Mouse (Mus musculus) cerebellum, adult 2 months (tissue): ENCODE data around the gene Cyp2c23. TPM values are rescaled to one million over a fixed set of nuclear protein-coding genes. Genes with fewer than 3 reads are reported as not detected.

Experiments used
- DNase-seq, 2 experiments: peaks; one replicate each; pipeline ENCODE4 v3.0.0; 2021
- H3K27ac ChIP-seq: fragments of 200-500 bp; 2 replicates; pipeline ENCODE4 v1.5.1; 2012; ENCODE audit warnings: low read length, control low read depth, inconsistent platforms; ENCODE audit not compliant: insufficient read depth
- H3K27me3 ChIP-seq: fragments of 200-500 bp; 2 replicates; pipeline ENCODE4 v1.6.1; 2012; ENCODE audit warnings: inconsistent platforms, mild to moderate bottlenecking, low read length, moderate library complexity; ENCODE audit not compliant: control insufficient read depth, insufficient read depth
- H3K4me1 ChIP-seq: fragments of 200-500 bp; 2 replicates; pipeline ENCODE4 v1.6.1; 2011; ENCODE audit warnings: low read length; ENCODE audit not compliant: control insufficient read depth, insufficient read depth
- H3K4me3 ChIP-seq: fragments of 200-500 bp; replicated peaks from 2 replicates; pipeline ENCODE3; 2011; ENCODE audit warnings: mild to moderate bottlenecking, low read depth, low read length, control low read depth; ENCODE audit not compliant: insufficient read depth
- CTCF ChIP-seq: fragments of 200-500 bp; IDR thresholded peaks from 2 replicates; pipeline ENCODE4 v1.5.1; 2011; ENCODE audit warnings: low read depth, mild to moderate bottlenecking, control low read depth, low read length, moderate library complexity, borderline replicate concordance; ENCODE audit not compliant: insufficient read depth
- POLR2A ChIP-seq: fragments of 200-500 bp; IDR thresholded peaks from 2 replicates; pipeline ENCODE4 v1.6.1; 2011; ENCODE audit warnings: low read length, control low read depth, borderline replicate concordance; ENCODE audit not compliant: insufficient read depth
- WGBS: fragments of 180-500 bp; shearing (Covaris S2); methylation state at CpG from one replicate; pipeline ENCODE4 v1.1.7; 2018; 5-methylcytosine and 5-hydroxymethylcytosine counted together
- polyA plus RNA-seq: library from polyadenylated mRNA; depleted of rRNA; stranded (reverse); fragments of >200 nt; gene quantifications from 2 replicates; pipeline ENCODE4 v1.2.3, GENCODE M21; 2012; rRNA removed

Gene Cyp2c23
- polyA plus RNA-seq = not detected in 2 replicates

GRCm38 (mm10) chr19:44028972-44029371 lies at the start of gene Cyp2c23:
Cyp2c23 (minus strand) TSS chr19:44029208.
- no peak within 1 kb of the TSS for H3K27ac ChIP-seq
- H3K27me3 ChIP-seq = no peaks in the 10 kb centered on the region
- H3K4me3 ChIP-seq = no peak within 1 kb of the TSS
- 71% methylated on average over 8 of the region's 8 CpGs for WGBS
- no peak for TF ChIP-seq CTCF
- TF ChIP-seq POLR2A = no peak
- DNase-seq = no peak
- no peaks in the 10 kb centered on the region for H3K4me1 ChIP-seq

DNA sequence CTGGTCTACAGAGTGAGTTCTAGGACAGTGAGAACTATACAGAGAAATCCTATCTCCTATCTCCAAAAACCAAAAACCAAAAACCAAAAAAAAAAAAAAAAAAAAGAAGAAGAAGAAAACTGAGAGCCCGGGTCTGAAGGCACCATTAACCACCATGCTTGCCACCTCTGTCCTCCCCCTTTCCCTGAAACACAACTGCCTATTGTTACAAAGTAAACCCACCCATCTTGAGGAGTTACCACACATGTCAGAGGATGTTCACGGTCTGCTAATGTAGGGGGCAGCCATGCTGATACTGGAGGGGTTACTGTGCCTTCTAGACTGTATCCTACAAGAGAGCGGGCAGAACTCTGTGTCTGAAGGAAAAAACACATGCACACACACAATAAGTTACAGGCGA lies 48.0 kb upstream of the Cyp2c23 start:
- Histone ChIP-seq H3K4me1 (no peaks in the 10 kb centered on the region), H3K27me3 (no peaks in the 10 kb centered on the region), H3K27ac (no peak overlapping the region), H3K4me3 (no peak overlapping the region)
- TF ChIP-seq CTCF (no peak), POLR2A (no peak)
- WGBS = 85% methylated on average over 4 of the region's 4 CpGs
- DNase-seq = no peak

DNA sequence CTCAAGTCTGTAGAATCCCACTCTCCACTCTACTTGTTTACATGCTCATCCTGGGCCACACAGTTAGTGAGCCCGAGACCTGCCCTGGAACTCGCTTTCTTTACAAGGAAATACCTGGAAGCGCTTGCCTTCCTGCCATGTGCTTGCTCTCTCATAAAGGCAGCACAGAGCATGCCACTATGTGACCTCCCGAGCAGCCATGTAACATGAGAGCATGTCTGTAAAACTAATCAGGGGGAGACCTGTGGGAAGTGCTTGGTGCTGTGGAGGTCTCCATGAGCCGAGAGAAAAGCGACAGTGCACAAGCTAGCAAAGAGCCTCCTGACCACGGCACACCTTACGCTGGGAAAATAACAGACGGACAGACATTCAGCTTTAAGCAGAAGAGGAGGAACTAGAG lies 47.4 kb upstream of the Cyp2c23 start:
- H3K4me1 ChIP-seq = no peaks in the 10 kb centered on the region
- H3K27me3 ChIP-seq = no peaks in the 10 kb centered on the region
- H3K4me3 ChIP-seq = no peak overlapping the region
- H3K27ac ChIP-seq = no peak overlapping the region
- no peak for DNase-seq
- 92% methylated on average over 9 of the region's 9 CpGs for WGBS
- TF ChIP-seq CTCF (no peak), POLR2A (no peak)

GRCm38 (mm10) chr19:44074986-44075385 lies 46.0 kb upstream of the Cyp2c23 start:
- no peak for DNase-seq
- H3K27me3 ChIP-seq = no peaks in the 10 kb centered on the region
- H3K27ac ChIP-seq = no peak overlapping the region
- no peak overlapping the region for H3K4me3 ChIP-seq
- no peaks in the 10 kb centered on the region for H3K4me1 ChIP-seq
- TF ChIP-seq POLR2A (no peak), CTCF (no peak)
- WGBS = 78% methylated on average over 11 of the region's 11 CpGs

- no peak for TF ChIP-seq CTCF
Measured at GRCm38 (mm10) chr19:44071166-44071565, 42.2 kb upstream of the Cyp2c23 start.

DNA sequence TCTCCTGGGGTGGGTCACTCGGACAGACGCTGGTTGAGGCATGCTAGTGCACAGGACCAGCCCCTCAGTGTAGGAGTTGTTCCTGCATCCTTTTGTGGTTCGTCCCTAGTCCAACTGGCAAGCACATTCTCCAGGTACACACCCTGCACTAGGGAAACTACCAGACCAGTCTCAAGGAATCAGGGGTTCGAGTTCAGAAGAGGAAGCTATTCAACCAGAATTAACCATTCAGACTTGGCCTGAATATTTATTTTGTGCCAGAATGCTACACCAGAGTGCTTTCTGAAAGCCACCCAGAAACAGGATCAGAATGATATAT lies 40.9 kb upstream of the Cyp2c23 start:
- no peak for TF ChIP-seq CTCF
- no peak; the same call in 1 of the 2 replicates for TF ChIP-seq POLR2A
- Histone ChIP-seq H3K4me3 (peak overlapping the region; percentile 55), H3K27me3 (no peaks in the 10 kb centered on the region), H3K27ac (peak overlapping the region; percentile 2; the same call in 1 of the 2 replicates), H3K4me1 (no peaks in the 10 kb centered on the region)
- 2% methylated on average over 4 of the region's 4 CpGs for WGBS
- DNase-seq = no peak

More at GRCm38 (mm10) chr19:44071166-44071565, 42.2 kb upstream of the Cyp2c23 start:
- WGBS = 58% methylated on average over 5 of the region's 5 CpGs
- H3K4me1 ChIP-seq = no peaks in the 10 kb centered on the region
- H3K4me3 ChIP-seq = no peak overlapping the region
- no peak for DNase-seq
- H3K27ac ChIP-seq = no peak overlapping the region
- H3K27me3 ChIP-seq = no peaks in the 10 kb centered on the region

DNA sequence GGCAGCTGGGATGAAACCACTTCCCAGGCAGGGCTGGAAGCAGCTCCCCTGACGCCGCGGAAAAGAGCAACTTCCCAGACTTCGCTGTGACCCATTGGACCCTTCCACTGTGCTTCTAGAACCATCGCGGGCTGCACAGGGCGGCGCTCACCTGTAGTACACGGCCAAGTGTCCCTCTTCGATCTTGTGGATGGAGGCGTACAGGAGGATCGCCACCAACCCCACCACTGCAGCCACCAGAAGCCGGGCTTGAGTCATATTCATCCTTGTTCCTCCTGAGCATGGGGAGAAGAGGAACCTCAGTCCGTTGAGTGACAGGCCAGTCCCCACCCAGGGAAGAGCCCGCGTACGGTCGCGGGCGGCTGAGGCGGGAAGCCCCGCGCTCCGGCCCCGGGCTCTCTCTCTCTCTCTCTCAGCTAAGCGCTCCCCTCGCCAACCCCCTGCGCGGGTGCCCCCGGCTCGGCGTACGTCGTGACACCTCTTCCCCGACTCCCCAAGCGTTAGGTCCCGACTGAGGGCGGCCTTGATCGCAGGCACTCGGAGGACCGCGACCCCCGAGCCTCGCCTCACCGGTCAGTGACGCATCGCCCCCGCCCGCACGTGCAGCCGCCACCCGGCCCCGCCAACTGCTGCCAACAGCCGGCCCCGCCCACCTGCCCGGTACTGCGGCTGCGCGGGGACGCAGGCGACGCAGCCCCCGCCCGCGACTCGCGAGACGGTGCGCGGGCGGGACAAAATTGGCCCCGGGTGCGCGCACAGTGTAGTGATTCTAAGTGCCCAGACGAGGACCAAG lies 40.3 kb upstream of the Cyp2c23 start, which contains the start of gene Erlin1:
Gene Erlin1 (minus strand): TSS at position 665 of the 793 bp plus-strand sequence.
- peak; percentile 92 to 94 for DNase-seq
- peak; percentile 60; the same call in 1 of the 2 replicates for TF ChIP-seq POLR2A
- no peak for TF ChIP-seq CTCF
- WGBS = under 1% methylated on average over 75 of the region's 75 CpGs
- Histone ChIP-seq H3K27ac (peak within 1 kb of the TSS; percentile 42), H3K4me1 (no peaks in the 10 kb centered on the region), H3K27me3 (no peaks in the 10 kb centered on the region), H3K4me3 (peak within 1 kb of the TSS; percentile 55)

DNA sequence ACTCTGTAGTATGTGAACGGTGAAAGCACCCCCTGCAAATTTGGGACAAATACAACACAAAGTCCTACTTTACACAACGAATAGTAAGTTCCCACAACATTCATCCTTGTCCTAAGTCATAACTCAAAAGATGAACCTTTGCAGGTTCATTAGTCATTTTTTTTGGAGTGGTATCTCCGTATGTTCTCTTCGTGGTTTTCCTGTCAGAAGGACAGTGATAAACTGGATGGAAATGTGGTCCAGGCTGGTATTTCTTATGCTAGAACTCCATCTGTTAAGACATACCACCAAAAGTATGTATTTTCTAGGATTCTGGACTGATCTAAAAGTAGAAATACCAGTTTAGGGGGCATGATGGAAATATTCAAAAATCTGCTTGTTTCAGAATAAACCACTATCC lies 39.2 kb upstream of the Cyp2c23 start:
- H3K4me3 ChIP-seq = no peak overlapping the region
- no peaks in the 10 kb centered on the region for H3K27me3 ChIP-seq
- WGBS = 70% methylated on average over 4 of the region's 4 CpGs
- DNase-seq = no peak
- no peak overlapping the region for H3K27ac ChIP-seq
- H3K4me1 ChIP-seq = no peaks in the 10 kb centered on the region; the same call in 1 of the 2 replicates
- no peak for TF ChIP-seq CTCF
- TF ChIP-seq POLR2A = no peak
